Mouse (Mus musculus) right cerebral cortex, adult 2 months (tissue): ENCODE data around the gene Afg3l1.
"Not testable (repeated sequence)": the region's sequence is repeated elsewhere in the genome, so short reads cannot be mapped to it uniquely, and the experiment has no call there.

ENCODE experiments used
- DNase-seq, 2 experiments: peaks; one replicate each; pipeline ENCODE4 v3.0.0; 2021 to 2022; ENCODE audit warnings: low spot score in 2 of 2

Afg3l1 gene

GRCm38 (mm10) chr8:123477737-123478258, at the start of gene Afg3l1:
Gene Afg3l1 (plus strand): TSS chr8:123477903.
- DNase-seq: peak; percentile 91 to 94

GRCm38 (mm10) chr8:123428343-123428893, 49.3 kb upstream of the Afg3l1 start:
- DNase-seq: no peak

GRCm38 (mm10) chr8:123428939-123429721, 48.6 kb upstream of the Afg3l1 start:
- no peak for DNase-seq

GRCm38 (mm10) chr8:123429722-123430013, 48.0 kb upstream of the Afg3l1 start:
- not testable (repeated sequence) for DNase-seq

- DNase-seq: not testable (repeated sequence)
Observed at GRCm38 (mm10) chr8:123430936-123431335, 46.8 kb upstream of the Afg3l1 start.

- no peak for DNase-seq
Observed at GRCm38 (mm10) chr8:123431616-123432365, 45.9 kb upstream of the Afg3l1 start.

- DNase-seq: no peak
Observed at GRCm38 (mm10) chr8:123432381-123432780, 45.3 kb upstream of the Afg3l1 start.

- DNase-seq: not testable (repeated sequence)
Observed at GRCm38 (mm10) chr8:123433241-123433974, 44.3 kb upstream of the Afg3l1 start.

- DNase-seq: no peak
Observed at GRCm38 (mm10) chr8:123441788-123442187, 35.9 kb upstream of the Afg3l1 start.

- DNase-seq: no peak
Observed at GRCm38 (mm10) chr8:123442351-123442750, 35.4 kb upstream of the Afg3l1 start.

- peak; percentile 95 to 97 for DNase-seq
Observed at GRCm38 (mm10) chr8:123442871-123443575, 34.7 kb upstream of the Afg3l1 start.

GRCm38 (mm10) chr8:123443576-123443921, 34.2 kb upstream of the Afg3l1 start:
- DNase-seq: no peak

GRCm38 (mm10) chr8:123444131-123444530, 33.6 kb upstream of the Afg3l1 start:
- DNase-seq: no peak

GRCm38 (mm10) chr8:123445981-123446380, 31.7 kb upstream of the Afg3l1 start:
- no peak for DNase-seq

GRCm38 (mm10) chr8:123446799-123447198, 30.9 kb upstream of the Afg3l1 start:
- DNase-seq: no peak

- DNase-seq: no peak
Observed at GRCm38 (mm10) chr8:123450783-123451182, 26.9 kb upstream of the Afg3l1 start.

- not testable (repeated sequence) for DNase-seq
Observed at GRCm38 (mm10) chr8:123451747-123452146, 26.0 kb upstream of the Afg3l1 start.

GRCm38 (mm10) chr8:123452149-123452548, 25.6 kb upstream of the Afg3l1 start:
- no peak for DNase-seq

GRCm38 (mm10) chr8:123453291-123453690, 24.4 kb upstream of the Afg3l1 start:
- no peak for DNase-seq

GRCm38 (mm10) chr8:123453951-123454350, 23.8 kb upstream of the Afg3l1 start:
- DNase-seq: no peak

- no peak for DNase-seq
Observed at GRCm38 (mm10) chr8:123454559-123454958, 23.1 kb upstream of the Afg3l1 start.
